Mouse (Mus musculus) embryo, embryonic 10 days (tissue): ENCODE results near the gene Ifi206.
A peak's percentile ranks its signal among the peaks of the same experiment; 100 is the strongest.
"Not testable (repeated sequence)": the region's sequence is repeated elsewhere in the genome, so short reads cannot be mapped to it uniquely, and the experiment has no call there.

Source experiments
- DNase-seq: peaks from one replicate; pipeline ENCODE4 v3.0.0-alpha.2; 2015; ENCODE audit warnings: low spot score

The Ifi206 gene

GRCm38 (mm10) chr1:173490812-173491480 is at the start of gene Ifi206:
Ifi206 (minus strand) TSS chr1:173491041.
- not testable (repeated sequence) for DNase-seq

GRCm38 (mm10) chr1:173535791-173536190 is 45.0 kb upstream of the Ifi206 start, which contains the start of gene Ifi214:
Ifi214 (minus strand) TSS chr1:173535957.
- DNase-seq = not testable (repeated sequence)

GRCm38 (mm10) chr1:173521452-173521851 is 30.6 kb upstream of the Ifi206 start:
- DNase-seq = no peak

GRCm38 (mm10) chr1:173510595-173510994 is 19.8 kb upstream of the Ifi206 start:
- DNase-seq = not testable (repeated sequence)

- not testable (repeated sequence) for DNase-seq
These were observed 642 bp upstream of the Ifi206 start for GRCm38 (mm10) chr1:173491483-173491882.

GRCm38 (mm10) chr1:173481182-173481574 is 9.7 kb downstream of the Ifi206 start:
- not testable (repeated sequence) for DNase-seq

GRCm38 (mm10) chr1:173480399-173481181 is 10.3 kb downstream of the Ifi206 start:
- DNase-seq = not testable (repeated sequence)

- DNase-seq = no peak
These were observed 34.1 kb downstream of the Ifi206 start for GRCm38 (mm10) chr1:173456761-173457160.

GRCm38 (mm10) chr1:173456139-173456754 is 34.6 kb downstream of the Ifi206 start:
- peak; percentile 78 for DNase-seq

- no peak for DNase-seq
These were observed 39.2 kb downstream of the Ifi206 start for GRCm38 (mm10) chr1:173451665-173452064.

GRCm38 (mm10) chr1:173450621-173451020 is 40.2 kb downstream of the Ifi206 start:
- no peak for DNase-seq

GRCm38 (mm10) chr1:173447067-173447466 is 43.8 kb downstream of the Ifi206 start:
- DNase-seq = no peak

- no peak for DNase-seq
These were observed 47.8 kb downstream of the Ifi206 start for GRCm38 (mm10) chr1:173443061-173443460.

- DNase-seq = no peak
These were observed 49.6 kb downstream of the Ifi206 start for GRCm38 (mm10) chr1:173441210-173441609.

GRCm38 (mm10) chr1:173440681-173441080 is 50.2 kb downstream of the Ifi206 start:
- no peak for DNase-seq

GRCm38 (mm10) chr1:173437161-173437953 is 53.5 kb downstream of the Ifi206 start:
- DNase-seq = no peak

GRCm38 (mm10) chr1:173432411-173432810 is 58.4 kb downstream of the Ifi206 start:
- DNase-seq = no peak

- no peak for DNase-seq
These were observed 60.7 kb downstream of the Ifi206 start for GRCm38 (mm10) chr1:173429995-173430699.

GRCm38 (mm10) chr1:173427385-173427784 is 63.5 kb downstream of the Ifi206 start:
- no peak for DNase-seq

- DNase-seq = no peak
These were observed 64.5 kb downstream of the Ifi206 start for GRCm38 (mm10) chr1:173426345-173426744.

- no peak for DNase-seq
These were observed 70.5 kb downstream of the Ifi206 start for GRCm38 (mm10) chr1:173420374-173420773.
